Mouse (Mus musculus): ENCODE measurements at regions not wholly inside any gene's neighbourhood (a gene's known extent, or its start where the extent isn't known, plus 50 kb on each side); places are given as distances from the start of the nearest gene placed in this dataset.

GRCm38 (mm10) chrX:42360173-42360931 lies 129.1 kb upstream of the Tex13c2 start:
- no peaks in the 10 kb centered on the region for H3K36me3 ChIP-seq (ENCODE audit: control insufficient read depth, insufficient read depth)
- WGBS: 18% methylated on average over 13 of the region's 15 CpGs
- H3K27ac ChIP-seq (ENCODE audit: low read length): peak overlapping the region; percentile 71
- no peaks in the 10 kb centered on the region for H3K27me3 ChIP-seq (replicated peaks; ENCODE audit: control insufficient read depth, insufficient read depth, low read length)
- peak overlapping the region; percentile 0; the same call in 1 of the 2 replicates for H3K9ac ChIP-seq (replicated peaks; ENCODE audit: low read depth, low read length)
- H3K4me1 ChIP-seq (replicated peaks; ENCODE audit: control insufficient read depth, insufficient read depth, low read length): peaks cover 8% of the 10 kb centered on the region
- H3K4me3 ChIP-seq (replicated peaks; ENCODE audit: low read length): peak overlapping the region; percentile 25
- H3K9me3 ChIP-seq (ENCODE audit: control insufficient read depth, low read length): no peaks in the 10 kb centered on the region
- H3K4me2 ChIP-seq (ENCODE audit: low read length): peak overlapping the region; percentile 50
- ATAC-seq: no peak

GRCm38 (mm10) chrX:42360973-42361372 lies 128.5 kb upstream of the Tex13c2 start:
- no peaks in the 10 kb centered on the region for H3K27me3 ChIP-seq (replicated peaks; ENCODE audit: control insufficient read depth, insufficient read depth, low read length)
- peak overlapping the region; percentile 50 for H3K4me2 ChIP-seq (ENCODE audit: low read length)
- no peaks in the 10 kb centered on the region for H3K36me3 ChIP-seq (ENCODE audit: control insufficient read depth, insufficient read depth)
- H3K9me3 ChIP-seq (ENCODE audit: control insufficient read depth, low read length): no peaks in the 10 kb centered on the region
- H3K4me3 ChIP-seq (replicated peaks; ENCODE audit: low read length): peak overlapping the region; percentile 25; the same call in 1 of the 2 replicates
- H3K4me1 ChIP-seq (replicated peaks; ENCODE audit: control insufficient read depth, insufficient read depth, low read length): peaks cover 8% of the 10 kb centered on the region
- H3K27ac ChIP-seq (ENCODE audit: low read length): peak overlapping the region; percentile 71
- 19% methylated on average over 6 of the region's 6 CpGs for WGBS
- H3K9ac ChIP-seq (replicated peaks; ENCODE audit: low read depth, low read length): peak overlapping the region; percentile 0; the same call in 1 of the 2 replicates
- peak; percentile 32 for ATAC-seq

- peaks cover 8% of the 10 kb centered on the region for H3K4me1 ChIP-seq (replicated peaks; ENCODE audit: control insufficient read depth, insufficient read depth, low read length)
- H3K4me3 ChIP-seq (replicated peaks; ENCODE audit: low read length): no peak overlapping the region
- H3K27me3 ChIP-seq (replicated peaks; ENCODE audit: control insufficient read depth, insufficient read depth, low read length): no peaks in the 10 kb centered on the region
- peak; percentile 87 for ATAC-seq
- no peaks in the 10 kb centered on the region for H3K36me3 ChIP-seq (ENCODE audit: control insufficient read depth, insufficient read depth)
- H3K9ac ChIP-seq (replicated peaks; ENCODE audit: low read depth, low read length): 0 out of 2 replicates have a peak overlapping the region, but pooled peaks have one; percentile 4
- H3K9me3 ChIP-seq (ENCODE audit: control insufficient read depth, low read length): no peaks in the 10 kb centered on the region
- peak overlapping the region; percentile 12; the same call in 1 of the 2 replicates for H3K4me2 ChIP-seq (ENCODE audit: low read length)
- 13% methylated on average over 15 of the region's 15 CpGs for WGBS
- peak overlapping the region; percentile 71 for H3K27ac ChIP-seq (ENCODE audit: low read length)
These were observed 128.0 kb upstream of the Tex13c2 start for GRCm38 (mm10) chrX:42361400-42362028.

GRCm38 (mm10) chrX:42364137-42364536 lies 125.4 kb upstream of the Tex13c2 start:
- H3K9ac ChIP-seq (replicated peaks; ENCODE audit: low read depth, low read length): no peak overlapping the region
- H3K27me3 ChIP-seq (replicated peaks; ENCODE audit: control insufficient read depth, insufficient read depth, low read length): no peaks in the 10 kb centered on the region
- H3K9me3 ChIP-seq (ENCODE audit: control insufficient read depth, low read length): no peaks in the 10 kb centered on the region
- H3K36me3 ChIP-seq (ENCODE audit: control insufficient read depth, insufficient read depth): no peaks in the 10 kb centered on the region
- 70% methylated on average over 1 of the region's 1 CpGs for WGBS
- H3K4me1 ChIP-seq (replicated peaks; ENCODE audit: control insufficient read depth, insufficient read depth, low read length): peaks cover 8% of the 10 kb centered on the region
- ATAC-seq: no peak
- H3K4me3 ChIP-seq (replicated peaks; ENCODE audit: low read length): no peak overlapping the region
- H3K27ac ChIP-seq (ENCODE audit: low read length): no peak overlapping the region
- no peak overlapping the region for H3K4me2 ChIP-seq (ENCODE audit: low read length)

GRCm38 (mm10) chrX:42373794-42374398 lies 115.6 kb upstream of the Tex13c2 start:
- ATAC-seq: no peak
- H3K4me3 ChIP-seq (replicated peaks; ENCODE audit: low read length): no peak overlapping the region
- H3K9me3 ChIP-seq (ENCODE audit: control insufficient read depth, low read length): no peaks in the 10 kb centered on the region
- 70% methylated on average over 3 of the region's 3 CpGs for WGBS
- H3K27me3 ChIP-seq (replicated peaks; ENCODE audit: control insufficient read depth, insufficient read depth, low read length): no peaks in the 10 kb centered on the region
- H3K27ac ChIP-seq (ENCODE audit: low read length): no peak overlapping the region
- no peak overlapping the region for H3K4me2 ChIP-seq (ENCODE audit: low read length)
- H3K36me3 ChIP-seq (ENCODE audit: control insufficient read depth, insufficient read depth): no peaks in the 10 kb centered on the region
- no peak overlapping the region for H3K9ac ChIP-seq (replicated peaks; ENCODE audit: low read depth, low read length)
- H3K4me1 ChIP-seq (replicated peaks; ENCODE audit: control insufficient read depth, insufficient read depth, low read length): no peaks in the 10 kb centered on the region

GRCm38 (mm10) chrX:42393836-42394556 lies 95.5 kb upstream of the Tex13c2 start:
- Histone ChIP-seq H3K9me3 (ENCODE audit: control insufficient read depth, low read length) (no peaks in the 10 kb centered on the region), H3K27me3 (replicated peaks; ENCODE audit: control insufficient read depth, insufficient read depth, low read length) (no peaks in the 10 kb centered on the region), H3K36me3 (ENCODE audit: control insufficient read depth, insufficient read depth) (no peaks in the 10 kb centered on the region), H3K4me3 (replicated peaks; ENCODE audit: low read length) (no peak overlapping the region), H3K9ac (replicated peaks; ENCODE audit: low read depth, low read length) (no peak overlapping the region), H3K27ac (ENCODE audit: low read length) (no peak overlapping the region), H3K4me1 (replicated peaks; ENCODE audit: control insufficient read depth, insufficient read depth, low read length) (no peaks in the 10 kb centered on the region), H3K4me2 (ENCODE audit: low read length) (no peak overlapping the region)
- 79% methylated on average over 3 of the region's 3 CpGs for WGBS
- no peak for ATAC-seq

- Histone ChIP-seq H3K36me3 (ENCODE audit: control insufficient read depth, insufficient read depth) (no peaks in the 10 kb centered on the region), H3K4me3 (replicated peaks; ENCODE audit: low read length) (no peak overlapping the region), H3K4me1 (replicated peaks; ENCODE audit: control insufficient read depth, insufficient read depth, low read length) (no peaks in the 10 kb centered on the region), H3K4me2 (ENCODE audit: low read length) (no peak overlapping the region), H3K9ac (replicated peaks; ENCODE audit: low read depth, low read length) (no peak overlapping the region), H3K27ac (ENCODE audit: low read length) (no peak overlapping the region), H3K9me3 (ENCODE audit: control insufficient read depth, low read length) (no peaks in the 10 kb centered on the region), H3K27me3 (replicated peaks; ENCODE audit: control insufficient read depth, insufficient read depth, low read length) (no peaks in the 10 kb centered on the region)
- no peak for ATAC-seq
- 70% methylated on average over 4 of the region's 4 CpGs for WGBS
These were observed 93.0 kb upstream of the Tex13c2 start for GRCm38 (mm10) chrX:42396441-42396840.

- no peak overlapping the region for H3K27ac ChIP-seq (ENCODE audit: low read length)
- H3K4me3 ChIP-seq (replicated peaks; ENCODE audit: low read length): no peak overlapping the region
- H3K9ac ChIP-seq (replicated peaks; ENCODE audit: low read depth, low read length): no peak overlapping the region
- no peak overlapping the region for H3K4me2 ChIP-seq (ENCODE audit: low read length)
- 25% methylated on average over 1 of the region's 1 CpGs for WGBS
- no peaks in the 10 kb centered on the region for H3K36me3 ChIP-seq (ENCODE audit: control insufficient read depth, insufficient read depth)
- ATAC-seq: no peak
- H3K27me3 ChIP-seq (replicated peaks; ENCODE audit: control insufficient read depth, insufficient read depth, low read length): no peaks in the 10 kb centered on the region
- no peaks in the 10 kb centered on the region for H3K9me3 ChIP-seq (ENCODE audit: control insufficient read depth, low read length)
- no peaks in the 10 kb centered on the region for H3K4me1 ChIP-seq (replicated peaks; ENCODE audit: control insufficient read depth, insufficient read depth, low read length)
These were observed 90.7 kb upstream of the Tex13c2 start for GRCm38 (mm10) chrX:42398836-42399235.

- H3K36me3 ChIP-seq (ENCODE audit: control insufficient read depth, insufficient read depth): no peaks in the 10 kb centered on the region
These were observed 90.1 kb upstream of the Tex13c2 start for GRCm38 (mm10) chrX:42399343-42399742.

More at GRCm38 (mm10) chrX:42399343-42399742, 90.1 kb upstream of the Tex13c2 start:
- Histone ChIP-seq H3K27me3 (replicated peaks; ENCODE audit: control insufficient read depth, insufficient read depth, low read length) (no peaks in the 10 kb centered on the region), H3K4me3 (replicated peaks; ENCODE audit: low read length) (no peak overlapping the region), H3K27ac (ENCODE audit: low read length) (no peak overlapping the region), H3K9me3 (ENCODE audit: control insufficient read depth, low read length) (no peaks in the 10 kb centered on the region), H3K9ac (replicated peaks; ENCODE audit: low read depth, low read length) (no peak overlapping the region), H3K4me2 (ENCODE audit: low read length) (no peak overlapping the region), H3K4me1 (replicated peaks; ENCODE audit: control insufficient read depth, insufficient read depth, low read length) (no peaks in the 10 kb centered on the region)
- no peak for ATAC-seq

All from forebrain, embryonic 16.5 days (tissue).